Mouse (Mus musculus): ENCODE data around the gene Prm2. TPM values are rescaled to one million over a fixed set of nuclear protein-coding genes. Genes with fewer than 3 reads are reported as not detected.

Gene Prm2
- total RNA-seq, 4 experiments from 2014 or later, result not detected

Other genes with a start within 250 kb of the Prm2 start
- 1 to 10 TPM in 1 of 4 experiments, under 1 TPM in 3; 0.53 to 1.2 (median 0.76) TPM for gene Socs1, start 10.6 kb downstream of the Prm2 start, total RNA-seq (2022)
- not detected for gene Tnp2, start 7.5 kb downstream of the Prm2 start, total RNA-seq (2022)
- gene Prm3, start 5.2 kb downstream of the Prm2 start, total RNA-seq (2022), result not detected
- not detected for gene Prm1, start 9.7 kb upstream of the Prm2 start, total RNA-seq (2022)
- not detected for gene Gm11172, start 16.8 kb upstream of the Prm2 start, total RNA-seq (2022)
- under 1 TPM; 0.10 to 0.37 (median 0.25) TPM for gene Rmi2, start 38.9 kb upstream of the Prm2 start, total RNA-seq (2022)

Measured in layer of hippocampus, adult 8-10 months (tissue).